Mouse (Mus musculus) hindbrain, embryonic 13.5 days (tissue): Measurements from ENCODE around the gene Ms4a10. TPM values are rescaled to one million over a fixed set of nuclear protein-coding genes. Genes with fewer than 3 reads are reported as not detected.

ENCODE experiments used
- polyA plus RNA-seq: library from polyadenylated mRNA; unstranded; fragments of >200 nt; fragmentation: Nextera tagmentation; extraction: Ambion mirVana; gene quantifications from 2 replicates; pipeline ENCODE4 v1.2.1, GENCODE M21; 2015

Gene Ms4a10
- polyA plus RNA-seq, 1 experiment from 2014 or later: not detected

Other genes with a start within 250 kb of the Ms4a10 start
- 0.21 and 0.35 TPM in 2 replicates for gene Cd5, start 235.7 kb downstream of the Ms4a10 start, polyA plus RNA-seq
- not detected in 2 replicates for gene Cd6, start 144.6 kb downstream of the Ms4a10 start, polyA plus RNA-seq
- gene Slc15a3, start 134.9 kb downstream of the Ms4a10 start, polyA plus RNA-seq: 0.25 and 0.36 TPM in 2 replicates
- gene Tmem132a, start 104.7 kb downstream of the Ms4a10 start, polyA plus RNA-seq: 174 and 180 TPM in 2 replicates
- 34.2 and 34.3 TPM in 2 replicates for gene Tmem109, start 92.7 kb downstream of the Ms4a10 start, polyA plus RNA-seq
- gene Prpf19, start 79.4 kb downstream of the Ms4a10 start, polyA plus RNA-seq: 40.2 and 42.9 TPM in 2 replicates
- not detected in 2 replicates for gene Zp1, start 54.0 kb downstream of the Ms4a10 start, polyA plus RNA-seq
- gene Ptgdr2, start 37.5 kb downstream of the Ms4a10 start, polyA plus RNA-seq: 0.19 and 0.22 TPM in 2 replicates
- gene Ccdc86, start 25.4 kb downstream of the Ms4a10 start, polyA plus RNA-seq: 15.0 and 15.2 TPM in 2 replicates
- gene Ms4a15, start 18.6 kb upstream of the Ms4a10 start, polyA plus RNA-seq: not detected in 2 replicates
- gene Ms4a18, start 43.4 kb upstream of the Ms4a10 start, polyA plus RNA-seq: not detected in 2 replicates
- not detected in 2 replicates for gene Ms4a8a, start 106.4 kb upstream of the Ms4a10 start, polyA plus RNA-seq
- gene 1700017D01Rik, start 156.2 kb upstream of the Ms4a10 start, polyA plus RNA-seq: not detected in 2 replicates
- gene 1700025F22Rik, start 190.7 kb upstream of the Ms4a10 start, polyA plus RNA-seq: not detected in 2 replicates
- gene Ms4a13, start 222.1 kb upstream of the Ms4a10 start, polyA plus RNA-seq: not detected in 2 replicates